Mouse (Mus musculus) megakaryocyte, adult 5-6 weeks (primary cell): ENCODE measurements around the gene Olfr259. TPM values are rescaled to one million over a fixed set of nuclear protein-coding genes. Genes with fewer than 3 reads are reported as not detected.

Experiments
- ATAC-seq: 2 replicates; pipeline ENCODE4 v1.8.0; 2016; ENCODE audit warnings: mild to moderate bottlenecking, inconsistent platforms; ENCODE audit not compliant: poor library complexity, severe bottlenecking
- total RNA-seq, 2 experiments: library from RNA; stranded (forward) in 1 of 2; stranded (reverse) in 1 of 2; fragments of 153-499, 151-499 nt in 1 of 2; fragments of 221-1000, 200-1000 nt in 1 of 2; gene quantifications; 2 replicates each; pipeline versions ENCODE4 v1.2.3 to v1.2.4; 2015 to 2017

Olfr259 gene
- total RNA-seq (2015), result not detected in 2 replicates
- not detected in 2 replicates for total RNA-seq (2017)

DNA sequence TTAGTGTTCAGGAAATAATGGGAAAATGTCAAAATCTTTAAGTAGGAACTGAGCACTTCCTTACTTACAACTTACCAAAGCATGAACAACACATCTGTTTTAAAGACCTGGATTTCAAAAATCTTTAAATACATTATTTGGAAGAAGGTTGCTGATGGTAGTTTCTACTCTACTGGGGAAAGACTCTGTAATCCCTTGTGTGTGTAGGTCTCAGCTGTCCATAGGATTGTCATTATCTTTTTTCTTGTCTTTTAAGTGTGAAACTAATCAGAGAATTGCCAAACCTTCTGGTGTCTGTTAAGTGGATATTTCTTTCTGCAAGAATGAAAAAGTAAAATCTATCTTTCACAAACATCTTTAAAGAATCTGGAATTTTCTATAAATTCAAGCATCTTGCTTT lies at the start of gene Olfr259:
TSS of gene Olfr259 (minus strand) at position 101 of the 400 bp plus-strand sequence.
- no peak for ATAC-seq

DNA sequence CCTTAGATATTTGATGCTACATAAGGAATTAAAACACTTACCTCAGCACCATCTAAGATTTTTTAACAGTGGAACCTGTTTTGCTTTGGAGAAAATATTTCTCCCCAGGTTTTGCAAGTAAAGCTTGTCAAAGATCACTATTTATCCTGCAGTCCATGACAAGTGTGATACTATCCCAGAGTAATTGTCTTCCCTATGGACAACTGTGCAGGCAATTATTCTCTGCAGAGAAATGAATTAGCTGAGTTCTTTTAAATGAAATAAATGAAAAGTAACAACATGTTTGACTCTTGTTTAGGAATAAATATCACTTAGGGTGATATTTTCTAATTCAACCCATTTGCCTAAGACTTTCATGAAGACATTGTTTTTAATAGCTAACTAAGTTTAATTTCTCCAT lies 38.2 kb upstream of the Olfr259 start, which contains the start of gene Olfr1111:
TSS of gene Olfr1111 (minus strand) at position 101 of the 400 bp plus-strand sequence.
- ATAC-seq, result no peak

DNA sequence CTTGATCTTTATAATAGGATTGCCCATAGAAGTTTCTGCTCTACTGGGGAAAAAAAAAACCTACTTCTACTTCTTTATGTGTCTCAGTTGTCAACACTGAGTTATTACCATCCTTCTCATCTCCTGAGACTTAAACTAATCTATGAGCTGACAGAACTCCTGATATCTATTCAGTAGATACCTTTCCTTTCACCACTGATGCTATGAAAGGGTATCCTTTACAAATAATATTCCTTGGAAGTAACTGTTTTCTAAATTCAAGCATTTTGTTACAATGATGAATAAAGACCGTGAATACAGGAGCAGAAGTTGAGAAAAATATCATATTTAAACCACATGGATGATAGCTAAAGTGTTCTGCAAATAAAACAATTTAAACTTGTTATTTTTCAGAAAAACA lies 25.8 kb upstream of the Olfr259 start, which contains the start of gene Olfr1110:
TSS of gene Olfr1110 (minus strand) at position 101 of the 400 bp plus-strand sequence.
- ATAC-seq, result no peak

DNA sequence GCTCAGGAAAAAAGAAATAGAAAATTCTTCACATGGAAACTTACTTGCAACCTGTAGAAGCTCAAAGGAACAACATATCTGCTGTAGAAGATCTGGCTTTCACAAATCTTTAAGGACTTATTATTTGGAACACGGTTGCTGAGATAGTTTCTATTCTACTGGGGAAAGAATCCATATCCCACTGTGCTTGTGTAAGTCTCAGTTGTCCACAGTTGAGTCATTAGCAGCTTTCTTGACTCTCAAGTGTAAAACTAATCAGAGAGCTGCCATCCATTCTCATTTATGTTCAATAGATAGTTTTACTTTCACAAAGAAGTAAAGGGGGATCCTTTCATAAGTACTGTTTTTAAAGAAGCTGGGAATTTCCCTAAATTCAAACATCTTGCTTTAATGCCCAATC lies 18.5 kb downstream of the Olfr259 start, which contains the start of gene Olfr1109:
TSS of gene Olfr1109 (minus strand) at position 101 of the 400 bp plus-strand sequence.
- ATAC-seq, result no peak

DNA sequence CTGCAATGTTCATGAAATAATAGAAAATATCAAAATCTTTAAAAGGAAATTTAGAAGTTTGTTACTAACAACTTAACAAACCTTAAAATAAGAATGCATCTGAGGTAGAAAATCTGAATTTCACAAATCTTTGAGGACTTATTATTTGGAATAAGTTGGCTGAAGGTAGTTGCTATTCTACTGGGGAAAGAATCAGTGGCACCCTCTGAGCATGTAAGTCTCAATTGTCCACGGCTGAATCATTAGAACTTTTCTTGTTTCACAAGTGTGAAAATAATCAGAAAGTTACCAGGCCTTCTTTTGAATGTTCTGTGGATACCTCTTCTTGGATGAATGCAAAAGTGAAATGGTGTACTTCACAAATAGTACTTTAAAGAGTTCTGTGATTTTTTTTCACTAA lies 38.6 kb downstream of the Olfr259 start, which contains the start of gene Olfr1107:
TSS of gene Olfr1107 (minus strand) at position 101 of the 400 bp plus-strand sequence.
- no peak for ATAC-seq

Other genes starting within 250 kb of the Olfr259 start
- gene Gm13723, start 239.8 kb downstream of the Olfr259 start, total RNA-seq (2015), result not detected in 2 replicates
- not detected in 2 replicates for gene Gm13723, start 239.8 kb downstream of the Olfr259 start, total RNA-seq (2017)
- not detected in 2 replicates for gene Olfr1097, start 222.4 kb downstream of the Olfr259 start, total RNA-seq (2015)
- not detected in 2 replicates for gene Olfr1097, start 222.4 kb downstream of the Olfr259 start, total RNA-seq (2017)
- not detected in 2 replicates for gene Olfr1098, start 190.0 kb downstream of the Olfr259 start, total RNA-seq (2015)
- gene Olfr1098, start 190.0 kb downstream of the Olfr259 start, total RNA-seq (2017), result not detected in 2 replicates
- not detected in 2 replicates for gene Olfr1099, start 153.9 kb downstream of the Olfr259 start, total RNA-seq (2015)
- gene Olfr1099, start 153.9 kb downstream of the Olfr259 start, total RNA-seq (2017), result not detected in 2 replicates
- not detected in 2 replicates for gene Olfr1100, start 134.6 kb downstream of the Olfr259 start, total RNA-seq (2015)
- not detected in 2 replicates for gene Olfr1100, start 134.6 kb downstream of the Olfr259 start, total RNA-seq (2017)
- not detected in 2 replicates for gene Olfr1101, start 123.3 kb downstream of the Olfr259 start, total RNA-seq (2015)
- not detected in 2 replicates for gene Olfr1101, start 123.3 kb downstream of the Olfr259 start, total RNA-seq (2017)
- not detected in 2 replicates for gene Olfr1102, start 116.2 kb downstream of the Olfr259 start, total RNA-seq (2015)
- not detected in 2 replicates for gene Olfr1102, start 116.2 kb downstream of the Olfr259 start, total RNA-seq (2017)
- not detected in 2 replicates for gene Olfr1104, start 87.5 kb downstream of the Olfr259 start, total RNA-seq (2015)
- not detected in 2 replicates for gene Olfr1104, start 87.5 kb downstream of the Olfr259 start, total RNA-seq (2017)
- not detected in 2 replicates for gene Olfr1105, start 78.0 kb downstream of the Olfr259 start, total RNA-seq (2015)
- not detected in 2 replicates for gene Olfr1105, start 78.0 kb downstream of the Olfr259 start, total RNA-seq (2017)
- not detected in 2 replicates for gene Olfr1106, start 62.3 kb downstream of the Olfr259 start, total RNA-seq (2015)
- not detected in 2 replicates for gene Olfr1106, start 62.3 kb downstream of the Olfr259 start, total RNA-seq (2017)
- not detected in 2 replicates for gene Olfr1107, start 38.8 kb downstream of the Olfr259 start, total RNA-seq (2015)
- gene Olfr1107, start 38.8 kb downstream of the Olfr259 start, total RNA-seq (2017), result not detected in 2 replicates
- gene Olfr1109, start 18.6 kb downstream of the Olfr259 start, total RNA-seq (2015), result not detected in 2 replicates
- not detected in 2 replicates for gene Olfr1109, start 18.6 kb downstream of the Olfr259 start, total RNA-seq (2017)
- not detected in 2 replicates for gene Olfr1110, start 25.7 kb upstream of the Olfr259 start, total RNA-seq (2015)
- gene Olfr1110, start 25.7 kb upstream of the Olfr259 start, total RNA-seq (2017), result not detected in 2 replicates
- gene Olfr1111, start 38.1 kb upstream of the Olfr259 start, total RNA-seq (2015), result not detected in 2 replicates
- gene Olfr1111, start 38.1 kb upstream of the Olfr259 start, total RNA-seq (2017), result not detected in 2 replicates
- gene Olfr1112, start 73.2 kb upstream of the Olfr259 start, total RNA-seq (2015), result not detected in 2 replicates
- gene Olfr1112, start 73.2 kb upstream of the Olfr259 start, total RNA-seq (2017), result not detected in 2 replicates
- gene Olfr1113, start 94.4 kb upstream of the Olfr259 start, total RNA-seq (2015), result not detected in 2 replicates
- gene Olfr1113, start 94.4 kb upstream of the Olfr259 start, total RNA-seq (2017), result not detected in 2 replicates
- gene Olfr1115, start 133.4 kb upstream of the Olfr259 start, total RNA-seq (2015), result not detected in 2 replicates
- not detected in 2 replicates for gene Olfr1115, start 133.4 kb upstream of the Olfr259 start, total RNA-seq (2017)
- gene Olfr1116, start 153.0 kb upstream of the Olfr259 start, total RNA-seq (2015), result not detected in 2 replicates
- gene Olfr1116, start 153.0 kb upstream of the Olfr259 start, total RNA-seq (2017), result not detected in 2 replicates
- gene Olfr1118, start 193.0 kb upstream of the Olfr259 start, total RNA-seq (2015), result not detected in 2 replicates
- 0.04 TPM in 1 of 2 replicates, not detected in the other for gene Olfr1118, start 193.0 kb upstream of the Olfr259 start, total RNA-seq (2017)
- gene Olfr1120, start 240.2 kb upstream of the Olfr259 start, total RNA-seq (2015), result not detected in 2 replicates
- gene Olfr1120, start 240.2 kb upstream of the Olfr259 start, total RNA-seq (2017), result not detected in 2 replicates